Mouse (Mus musculus): ENCODE results near the gene Slitrk1.

Slitrk1 gene

GRCm38 (mm10) chr14:108913714-108914263, at the start of gene Slitrk1:
Gene Slitrk1, minus strand, starts transcription at chr14:108914158.
- DNase-seq, result peak; percentile 77

- no peak for DNase-seq
Observed at GRCm38 (mm10) chr14:108935777-108936176, 21.8 kb upstream of the Slitrk1 start.

- DNase-seq, result peak; percentile 41
Observed at GRCm38 (mm10) chr14:108914336-108914735, 378 bp upstream of the Slitrk1 start.

- no peak for DNase-seq
Observed at GRCm38 (mm10) chr14:108912876-108913490, 975 bp downstream of the Slitrk1 start.

- peak; percentile 80 for DNase-seq
Observed at GRCm38 (mm10) chr14:108912021-108912875, 1.7 kb downstream of the Slitrk1 start.

GRCm38 (mm10) chr14:108911138-108911841, 2.7 kb downstream of the Slitrk1 start:
- DNase-seq, result peak; percentile 80

- DNase-seq, result peak; percentile 60
Observed at GRCm38 (mm10) chr14:108910449-108911137, 3.4 kb downstream of the Slitrk1 start.

- peak; percentile 46 for DNase-seq
Observed at GRCm38 (mm10) chr14:108909336-108909953, 4.5 kb downstream of the Slitrk1 start.

- no peak for DNase-seq
Observed at GRCm38 (mm10) chr14:108898601-108899000, 15.4 kb downstream of the Slitrk1 start.

GRCm38 (mm10) chr14:108895456-108895855, 18.5 kb downstream of the Slitrk1 start:
- DNase-seq, result no peak

GRCm38 (mm10) chr14:108867816-108868215, 46.1 kb downstream of the Slitrk1 start:
- no peak for DNase-seq

GRCm38 (mm10) chr14:108864631-108865030, 49.3 kb downstream of the Slitrk1 start:
- no peak for DNase-seq

- no peak for DNase-seq
Observed at GRCm38 (mm10) chr14:108859310-108859709, 54.6 kb downstream of the Slitrk1 start.

Measured in heart, adult 11 months (tissue).